Mouse (Mus musculus): Measurements from ENCODE around the gene Safb2.
"Not testable (repeated sequence)": the region's sequence is repeated elsewhere in the genome, so short reads cannot be mapped to it uniquely, and the experiment has no call there.

The Safb2 gene

DNA sequence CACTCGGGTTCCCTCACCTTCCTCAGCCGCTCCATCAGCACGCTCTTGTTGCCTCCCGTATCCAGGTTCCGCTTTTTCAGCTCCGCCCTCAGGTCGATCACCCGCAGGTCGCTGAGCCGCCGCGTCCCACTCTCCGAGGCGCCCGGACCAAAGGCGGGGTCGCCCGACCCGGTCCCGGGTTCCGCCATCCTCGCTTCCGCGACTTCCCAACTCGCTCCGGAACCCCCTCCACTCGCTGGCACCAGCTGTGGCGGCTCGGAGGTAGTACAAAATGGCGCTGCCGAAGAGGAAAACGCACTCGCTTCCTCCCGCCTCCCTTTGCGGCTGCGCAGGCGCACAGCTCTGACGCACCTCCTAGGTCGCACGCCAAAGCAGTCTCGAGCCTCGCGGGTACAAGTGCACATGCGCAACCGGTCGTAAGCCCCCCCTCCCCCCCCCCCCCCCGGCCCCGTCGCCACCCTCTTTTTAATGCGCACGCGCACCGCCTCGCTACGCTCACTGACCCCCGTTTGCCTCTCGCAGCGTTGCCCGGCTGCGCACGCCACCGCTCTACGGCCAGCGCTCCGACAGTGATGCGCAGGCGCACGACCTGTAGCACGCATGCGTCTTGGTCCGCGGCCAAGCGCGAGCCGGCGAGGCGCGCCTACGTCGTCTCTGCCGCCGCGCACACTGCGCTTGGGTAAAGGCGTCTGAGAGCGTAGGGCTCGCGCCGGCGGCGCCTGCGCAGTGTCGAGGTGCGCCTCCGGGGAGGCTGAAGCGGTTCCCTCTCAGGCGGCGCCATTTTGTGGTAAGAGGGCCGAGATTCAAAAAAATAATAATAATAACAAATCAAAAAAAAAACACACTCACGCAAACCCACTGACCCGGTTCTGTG is at the start of gene Safb2, which contains the start of gene Safb:
Gene Safb2 (minus strand): TSS at position 329 of the 874 bp plus-strand sequence.
Gene Safb (plus strand): TSS at position 569 of the 874 bp plus-strand sequence.
- peak; percentile 98 for DNase-seq (ENCODE audit: low spot score)

DNA sequence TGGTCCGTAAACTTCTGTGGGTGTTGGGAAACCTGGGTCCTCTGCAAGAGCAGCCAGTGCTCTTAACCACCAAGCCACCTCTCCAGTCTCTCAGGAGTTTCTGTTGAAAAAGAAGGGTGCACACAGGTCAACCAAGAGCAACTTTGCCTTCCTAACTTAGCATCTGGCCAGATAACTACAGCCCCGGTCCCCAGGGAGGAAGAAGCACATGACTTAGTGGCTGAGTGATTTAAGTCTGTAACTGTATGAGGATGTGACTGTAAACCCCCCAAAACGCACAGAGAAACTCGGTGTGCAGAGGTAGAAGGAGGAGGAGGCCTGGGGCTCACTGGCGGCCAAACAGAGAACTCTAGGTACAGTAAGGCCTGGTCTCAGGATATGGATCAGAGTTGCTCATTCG is 49.6 kb upstream of the Safb2 start:
- no peak for DNase-seq (ENCODE audit: low spot score)

DNA sequence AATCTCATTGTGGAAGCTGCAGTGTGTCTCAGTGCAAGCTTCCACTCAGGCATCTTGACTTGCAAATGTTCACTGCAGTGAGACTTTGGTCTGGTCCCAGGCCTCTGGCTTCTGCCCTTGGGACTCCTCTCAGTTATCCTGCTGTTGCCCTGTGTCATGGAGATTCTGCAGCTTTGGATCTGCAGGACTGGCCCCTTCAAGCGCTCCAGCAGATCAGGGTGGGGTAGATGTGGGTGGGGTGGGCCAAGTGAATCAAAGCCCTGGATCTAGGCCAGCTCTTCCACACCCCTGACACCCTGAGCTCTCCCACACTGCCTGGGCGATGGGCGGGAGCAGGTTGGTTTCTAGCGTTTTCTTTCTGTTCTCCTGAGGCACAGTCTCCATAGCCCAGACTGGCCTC is 47.4 kb upstream of the Safb2 start:
- DNase-seq (ENCODE audit: low spot score): no peak

DNA sequence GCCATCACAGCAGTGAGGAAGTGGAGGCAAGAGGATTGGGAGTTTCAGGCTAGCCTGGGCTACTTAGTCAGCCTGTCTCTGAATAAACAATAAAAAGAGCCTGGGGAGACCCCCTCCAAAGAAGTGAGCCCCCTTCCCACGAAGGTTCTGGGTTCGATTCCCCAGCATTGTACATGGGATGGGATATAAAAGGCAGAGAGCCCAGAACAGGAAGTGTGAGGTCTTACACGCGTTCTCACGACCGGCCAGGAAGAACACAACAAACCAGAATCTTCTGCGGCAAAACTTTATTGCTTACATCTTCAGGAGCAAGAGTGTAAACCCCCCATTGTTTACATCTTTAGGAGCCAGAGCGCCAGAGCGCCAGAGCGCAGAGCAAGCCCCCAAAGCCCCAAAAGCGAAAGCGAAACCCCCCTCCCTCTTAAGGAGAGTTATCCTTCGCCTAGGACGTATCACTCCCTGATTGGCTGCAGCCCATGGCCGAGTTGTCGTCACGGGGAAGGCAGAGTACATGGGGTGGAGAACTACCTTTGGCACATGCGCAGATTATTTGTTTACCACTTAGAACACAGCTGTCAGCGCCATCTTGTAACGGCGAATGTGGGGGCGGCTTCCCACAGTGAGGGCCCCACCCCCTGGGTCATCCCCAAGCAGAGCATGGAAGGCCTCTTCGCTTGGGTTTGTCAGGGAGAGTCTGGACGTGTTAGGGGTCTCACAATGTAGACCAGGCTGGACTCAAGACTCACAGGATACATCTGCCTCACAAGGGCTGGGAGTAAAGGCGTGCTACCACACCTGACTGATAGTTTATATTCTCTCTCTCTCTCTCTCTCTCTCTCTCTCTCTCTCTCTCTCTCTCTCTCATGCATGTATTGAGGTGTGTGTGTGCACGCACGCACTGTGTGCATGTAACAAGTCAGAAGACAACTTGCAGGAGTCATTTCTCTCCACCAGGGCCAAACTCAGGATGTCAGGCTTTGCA is 45.7 kb upstream of the Safb2 start:
- not testable (repeated sequence) for DNase-seq (ENCODE audit: low spot score)

DNA sequence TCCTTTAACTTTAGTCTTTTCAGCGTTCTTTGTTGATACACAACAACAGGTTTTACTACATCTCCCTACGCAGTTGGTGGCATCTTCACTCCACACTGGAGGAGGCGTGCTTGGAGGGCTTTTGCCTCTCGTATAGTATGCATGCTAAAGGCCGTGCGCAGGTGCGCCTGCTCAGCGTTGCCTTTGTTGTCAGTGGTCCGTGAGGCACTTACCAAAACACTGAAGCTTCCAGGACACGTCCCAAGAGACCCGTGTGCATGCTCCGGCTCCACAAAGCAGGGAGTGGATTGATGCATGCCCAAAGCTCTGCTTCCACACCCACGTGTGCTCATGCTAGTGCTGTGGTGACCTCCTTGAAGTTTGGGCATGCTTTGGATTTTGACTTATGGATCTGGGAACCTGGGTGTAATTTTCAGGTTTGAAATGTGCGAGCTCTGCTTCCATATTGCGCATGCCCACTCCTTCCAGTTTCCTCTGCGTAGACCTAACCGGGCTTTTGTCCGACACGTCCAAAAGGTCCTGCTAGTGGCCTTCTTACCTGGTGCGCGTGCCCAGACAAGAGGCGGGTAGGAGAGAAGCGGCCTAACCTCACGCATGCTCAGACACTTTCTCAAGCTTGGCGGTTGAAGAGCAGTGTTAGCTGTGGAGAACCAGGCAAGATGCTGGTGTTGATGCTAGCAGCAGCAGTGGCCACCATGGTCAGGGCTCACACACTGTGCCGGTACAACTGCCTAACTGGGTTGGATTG is 43.3 kb upstream of the Safb2 start, which contains the start of gene Catsperd:
Gene Catsperd (plus strand): TSS at position 614 of the 748 bp plus-strand sequence.
- DNase-seq (ENCODE audit: low spot score): no peak

DNA sequence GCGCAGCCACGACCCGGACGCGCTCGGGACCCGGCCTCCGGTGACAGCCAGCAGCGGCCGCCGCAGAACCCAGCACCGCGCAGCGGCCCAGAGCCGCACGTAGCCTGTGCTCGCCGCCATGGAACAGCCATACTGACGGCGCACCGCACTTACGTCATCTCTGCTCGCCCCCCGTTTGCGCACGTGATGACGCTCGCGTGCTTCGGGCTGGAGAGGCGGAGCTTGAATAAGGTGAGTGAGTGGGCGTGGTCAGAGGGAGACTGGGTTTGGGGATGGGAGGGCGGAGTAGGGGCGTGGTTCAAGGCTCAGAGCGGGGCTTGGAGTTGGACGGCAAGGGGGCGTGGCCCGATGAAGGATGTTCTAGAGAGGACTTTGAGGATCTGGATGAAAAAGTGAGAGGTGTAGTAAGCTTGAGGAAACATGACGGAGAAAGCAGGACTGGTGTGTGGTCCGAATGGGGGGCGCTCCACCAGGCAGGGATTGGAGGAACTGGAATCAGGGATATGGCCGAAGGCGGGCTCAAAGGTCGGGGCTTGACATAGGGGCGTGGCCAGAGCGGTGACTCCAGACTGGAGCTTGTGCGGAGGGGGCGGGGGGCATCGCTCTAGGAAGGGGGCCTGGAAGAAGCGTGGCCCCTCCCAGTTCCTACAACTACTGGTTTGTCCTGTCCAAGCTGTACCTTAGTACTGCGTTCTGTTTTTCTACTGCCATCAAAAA is 42.5 kb upstream of the Safb2 start, which contains the start of gene Lonp1:
Gene Lonp1 (minus strand): TSS at position 134 of the 717 bp plus-strand sequence.
- peak; percentile 90 for DNase-seq (ENCODE audit: low spot score)

DNA sequence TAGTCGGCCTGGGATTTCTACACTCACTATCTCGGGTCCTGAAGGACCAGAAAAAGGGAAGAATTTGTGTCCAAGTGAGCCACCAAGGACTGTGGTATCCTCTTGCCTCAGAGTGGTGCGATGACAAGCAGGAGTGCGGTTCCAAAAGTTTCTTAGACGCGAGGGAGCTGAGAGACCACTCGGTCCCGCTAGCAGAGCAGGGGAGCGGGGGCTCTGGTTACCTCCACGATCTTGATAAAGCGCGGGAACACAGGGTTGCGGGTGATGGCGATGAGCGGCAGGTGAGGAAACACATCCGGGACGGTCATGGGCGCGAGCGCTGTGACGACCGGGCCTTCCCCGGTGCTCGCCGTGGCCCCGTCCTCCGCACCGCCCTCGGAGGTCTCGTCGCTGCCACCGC is 41.9 kb upstream of the Safb2 start:
- DNase-seq (ENCODE audit: low spot score): no peak

DNA sequence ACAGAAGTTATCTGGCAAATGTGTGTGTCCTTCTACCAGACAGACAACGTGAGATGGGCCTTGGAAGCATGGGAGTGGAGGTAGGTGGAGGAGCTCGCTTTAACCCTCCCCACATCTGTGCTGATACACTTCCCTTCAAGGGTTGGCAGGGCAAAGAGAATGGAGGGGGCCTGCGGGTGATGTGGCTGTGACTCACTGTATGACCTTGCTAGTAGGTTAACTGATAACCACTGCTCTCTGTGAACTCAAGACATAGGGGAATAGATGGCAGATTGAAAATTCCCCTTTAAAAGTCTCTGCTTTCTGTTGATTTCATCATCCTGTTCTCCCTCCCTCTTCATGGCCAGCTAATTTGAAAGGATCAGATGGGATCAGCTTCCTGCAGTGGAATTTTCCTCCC is 41.1 kb upstream of the Safb2 start:
- no peak for DNase-seq (ENCODE audit: low spot score)

DNA sequence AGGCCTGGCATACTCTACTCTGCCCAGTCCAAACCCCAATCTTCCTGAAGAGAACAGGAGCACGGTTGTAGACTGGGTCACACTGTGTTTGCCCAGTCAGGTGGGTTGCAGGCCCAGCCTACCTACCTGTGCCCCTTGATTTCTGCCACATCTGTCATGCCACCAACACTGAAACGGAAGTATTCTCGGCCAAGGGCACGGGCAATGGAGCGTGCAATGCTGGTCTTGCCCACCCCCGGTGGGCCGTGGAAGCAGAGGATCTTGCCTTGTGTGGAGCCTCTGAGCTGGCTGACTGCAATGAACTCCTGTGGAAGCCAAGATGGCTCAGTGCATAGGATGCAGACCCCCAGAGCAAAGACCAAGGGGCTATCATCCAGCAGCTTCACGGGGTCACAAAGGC is 33.2 kb upstream of the Safb2 start:
- DNase-seq (ENCODE audit: low spot score): no peak

DNA sequence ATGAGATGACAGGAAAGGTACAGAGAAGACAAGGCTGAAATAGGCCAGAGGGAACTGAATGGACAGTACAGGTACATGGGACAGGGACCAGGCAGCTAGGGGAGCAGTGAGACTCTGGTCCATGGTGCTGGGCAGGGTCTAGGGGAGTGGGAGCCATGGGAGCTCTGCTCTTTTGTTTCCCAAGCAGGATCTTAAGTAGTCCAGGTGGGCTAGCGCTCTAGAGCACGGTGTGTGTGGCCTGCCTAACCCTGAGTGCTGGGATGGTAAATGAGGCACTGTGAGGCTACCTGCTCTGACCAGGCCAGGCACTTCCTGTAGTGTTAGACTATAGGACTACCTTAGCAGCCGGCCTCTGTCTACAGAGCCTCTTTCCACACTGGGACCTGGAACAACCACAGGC is 32.3 kb upstream of the Safb2 start:
- no peak for DNase-seq (ENCODE audit: low spot score)

DNA sequence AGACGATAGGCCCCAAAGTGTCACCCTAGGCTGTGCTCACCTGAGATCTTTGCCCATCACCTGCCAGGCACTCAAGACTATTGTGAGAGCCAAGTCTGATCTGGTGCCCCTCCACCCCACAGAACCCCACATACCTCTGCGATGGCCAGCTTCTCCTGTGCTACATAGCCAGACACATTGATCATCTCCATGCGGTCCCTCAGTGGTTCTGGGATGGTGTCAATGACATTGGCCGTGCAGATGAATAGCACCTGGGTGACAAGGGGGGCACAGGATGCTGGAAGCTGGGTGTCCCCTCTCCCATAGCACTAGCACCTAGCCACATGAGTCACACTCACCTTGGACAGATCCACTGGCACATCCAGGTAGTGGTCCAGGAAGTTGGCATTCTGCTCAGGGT is 31.4 kb upstream of the Safb2 start:
- DNase-seq (ENCODE audit: low spot score): no peak

DNA sequence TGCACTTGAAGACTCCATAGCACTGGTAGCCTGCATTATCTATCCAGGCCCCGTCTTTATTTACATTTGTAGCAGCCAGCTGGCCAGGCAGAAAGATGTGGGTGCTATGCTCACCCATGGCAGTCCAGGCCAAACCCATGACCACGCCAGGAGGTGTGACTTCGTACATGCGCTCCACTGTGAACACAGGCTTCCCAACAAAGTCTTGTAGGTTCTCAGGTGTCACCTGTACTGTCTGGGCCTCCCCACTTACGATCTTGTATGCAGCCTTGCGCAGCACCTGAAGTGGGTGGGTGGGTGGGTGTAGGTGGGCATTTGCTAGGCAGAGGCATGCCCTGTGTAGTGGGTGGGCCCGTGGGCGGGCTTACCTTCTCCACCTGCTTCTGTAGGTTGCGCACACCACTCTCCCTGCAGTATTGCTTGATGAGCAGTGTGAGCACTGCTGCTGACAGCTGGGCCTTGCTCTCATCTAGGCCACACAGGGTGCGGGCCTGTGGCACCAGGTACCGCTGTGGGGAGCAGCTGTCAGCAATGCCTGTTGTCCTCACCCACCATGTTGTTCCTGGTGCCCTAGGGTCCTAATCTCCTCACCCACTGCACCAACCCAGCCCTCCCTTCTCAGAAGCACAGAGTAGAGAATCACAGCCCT is 30.9 kb upstream of the Safb2 start:
- no peak for DNase-seq (ENCODE audit: low spot score)

DNA sequence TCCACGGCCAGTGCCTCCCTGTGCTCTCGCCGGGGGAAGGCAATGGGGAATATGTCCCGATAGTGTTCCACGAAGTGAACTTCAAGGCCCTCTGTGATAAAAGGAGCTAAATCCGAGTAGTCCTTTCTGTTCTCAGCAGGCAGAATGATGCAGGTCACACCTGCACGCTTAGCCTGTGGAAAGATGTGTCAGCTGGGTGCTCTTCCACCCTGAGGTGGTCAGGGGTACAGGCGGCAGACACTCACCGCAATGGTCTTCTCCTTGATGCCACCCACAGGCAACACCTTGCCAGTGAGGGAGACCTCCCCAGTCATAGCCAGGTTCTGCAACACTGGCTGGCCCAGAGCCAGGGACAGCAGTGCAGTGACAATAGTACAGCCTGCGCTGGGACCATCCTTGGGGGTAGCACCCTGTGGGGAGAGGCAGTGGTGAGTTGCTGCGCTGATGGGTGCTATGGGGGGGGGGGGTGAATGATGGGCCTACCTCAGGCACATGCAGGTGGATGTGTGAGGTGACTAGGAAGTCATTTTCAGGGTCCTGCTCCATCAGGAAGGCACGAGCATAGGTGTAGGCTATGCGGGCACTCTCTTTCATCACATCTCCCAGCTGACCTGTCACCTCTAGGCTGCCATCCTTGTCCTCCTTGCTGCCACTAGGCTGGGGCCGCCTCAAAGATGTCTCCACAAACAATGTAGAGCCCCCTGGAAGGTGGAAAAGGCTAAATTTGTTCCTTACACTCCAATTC is 30.2 kb upstream of the Safb2 start:
- DNase-seq (ENCODE audit: low spot score): no peak

DNA sequence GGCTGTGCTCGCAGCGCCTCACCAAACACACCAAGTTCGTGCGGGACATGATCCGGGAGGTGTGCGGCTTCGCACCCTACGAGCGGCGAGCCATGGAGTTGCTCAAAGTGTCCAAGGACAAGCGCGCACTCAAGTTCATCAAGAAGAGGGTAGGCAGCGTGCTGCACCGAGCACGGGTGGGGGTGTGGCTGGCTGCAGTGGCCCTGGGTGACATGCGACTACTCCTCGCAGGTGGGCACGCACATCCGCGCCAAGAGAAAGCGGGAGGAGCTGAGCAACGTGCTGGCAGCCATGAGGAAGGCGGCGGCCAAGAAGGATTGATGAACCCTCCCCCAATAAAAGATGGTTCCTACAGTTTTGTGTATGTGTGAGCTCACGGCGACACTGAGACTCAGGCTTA is 29.5 kb upstream of the Safb2 start:
- DNase-seq (ENCODE audit: low spot score): not testable (repeated sequence)

DNA sequence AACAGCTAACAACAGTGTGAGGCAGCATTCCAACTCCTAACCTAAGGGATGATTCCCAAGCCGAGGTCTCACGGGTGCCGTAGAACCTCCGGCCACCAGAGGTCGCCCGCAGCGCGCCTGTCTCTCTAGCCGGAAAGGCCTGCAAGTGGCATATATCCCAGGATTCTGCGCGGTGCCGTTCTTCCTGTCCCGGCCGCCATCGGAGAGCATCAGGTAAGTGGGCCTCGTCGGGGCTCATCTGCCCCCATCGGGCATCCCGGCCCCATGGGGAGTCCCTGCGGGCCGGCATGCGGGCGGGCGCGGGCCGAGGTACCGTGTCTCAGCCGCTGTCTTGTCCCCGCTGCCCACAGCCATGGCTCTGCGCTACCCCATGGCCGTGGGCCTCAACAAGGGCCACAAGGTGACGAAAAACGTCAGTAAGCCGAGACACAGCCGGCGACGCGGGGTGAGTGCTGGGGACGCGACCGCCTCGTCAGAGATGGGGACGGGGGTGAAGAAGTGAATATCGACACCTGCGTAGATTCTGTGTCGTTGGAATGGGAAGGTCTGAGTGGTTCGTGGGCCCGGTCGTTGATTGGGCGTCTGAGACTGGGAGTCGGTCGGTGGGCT is 29.0 kb upstream of the Safb2 start, which contains the start of gene Rpl36:
Gene Rpl36 (plus strand): TSS at position 181 of the 609 bp plus-strand sequence.
- DNase-seq (ENCODE audit: low spot score): peak; percentile 91

DNA sequence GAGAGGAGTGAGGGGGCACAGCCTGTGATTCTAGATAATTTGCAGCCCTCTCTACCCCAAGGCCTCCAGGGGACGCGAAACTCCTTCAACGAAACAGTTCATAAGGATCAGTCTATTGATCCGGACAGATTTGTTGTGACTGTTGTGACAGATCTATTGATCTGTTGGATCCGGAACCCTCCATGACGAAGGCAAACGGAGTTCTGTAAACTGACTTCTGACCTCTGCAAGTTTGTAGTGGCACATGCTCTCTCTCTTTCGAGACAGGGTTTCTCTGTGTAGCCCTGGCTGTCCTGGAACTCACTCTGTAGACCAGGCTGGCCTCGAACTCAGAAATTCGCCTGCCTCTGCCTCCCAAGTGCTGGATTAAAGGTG is 28.2 kb upstream of the Safb2 start:
- not testable (repeated sequence) for DNase-seq (ENCODE audit: low spot score)

DNA sequence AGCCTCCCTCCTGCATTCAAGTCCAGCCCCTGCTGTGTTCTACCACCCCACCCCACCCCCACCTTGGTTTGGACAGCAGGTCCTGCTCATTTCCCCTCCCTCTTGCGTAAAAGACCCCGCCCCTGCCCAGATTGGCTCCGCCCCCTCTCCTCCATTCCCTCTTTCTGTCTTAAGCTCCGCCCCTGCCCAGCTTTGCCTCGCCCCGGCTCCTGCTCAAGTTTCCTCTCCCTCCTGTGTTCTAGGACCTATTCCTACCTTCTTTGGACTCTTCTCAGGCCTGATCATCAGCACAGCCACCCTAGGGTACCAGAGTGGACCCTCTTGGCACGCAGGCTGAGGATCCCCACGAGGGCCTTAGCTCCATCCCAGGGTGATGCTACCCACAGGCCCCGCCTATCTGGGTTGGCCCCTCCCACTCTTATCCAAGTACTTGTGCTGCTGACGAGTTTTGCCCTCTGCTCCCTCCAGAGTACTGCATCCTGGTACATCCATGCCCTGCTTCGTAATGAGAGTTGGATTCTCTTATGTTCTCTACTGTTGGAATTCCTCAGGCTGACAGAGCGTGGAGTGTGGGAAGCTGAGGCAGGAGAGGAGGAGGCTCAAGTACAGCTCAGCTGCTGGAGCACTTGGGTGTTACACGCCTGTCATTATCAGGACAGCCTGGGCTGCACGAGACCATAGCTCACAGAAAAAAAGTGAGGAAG is 27.6 kb upstream of the Safb2 start:
- no peak for DNase-seq (ENCODE audit: low spot score)

DNA sequence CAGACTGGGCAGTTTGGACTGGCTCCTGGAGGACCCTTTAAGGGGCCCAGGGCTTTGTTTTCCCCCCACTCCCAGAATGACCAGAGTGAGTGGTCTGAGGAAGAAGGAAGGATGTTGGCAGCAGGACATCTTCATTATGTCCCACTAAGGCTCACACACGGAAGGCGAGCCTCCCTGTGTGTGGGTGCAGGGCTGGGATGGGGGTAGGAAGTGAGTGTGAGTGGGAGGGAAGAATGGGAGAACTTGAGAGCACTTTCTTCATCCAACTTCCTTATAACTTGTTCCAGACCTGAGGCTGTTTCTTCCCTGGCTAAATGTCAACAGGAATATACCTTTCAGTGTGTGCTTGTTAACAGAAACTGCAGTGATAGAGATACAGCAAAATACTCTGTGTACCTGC is 26.9 kb upstream of the Safb2 start:
- no peak for DNase-seq (ENCODE audit: low spot score)
